Mouse (Mus musculus) left cerebral cortex, adult 9 months (tissue): ENCODE data around the gene Ly6f.
"Not testable (repeated sequence)": the region's sequence is repeated elsewhere in the genome, so short reads cannot be mapped to it uniquely, and the experiment has no call there.

Experiments used
- DNase-seq, 2 experiments: peaks; one replicate each; pipeline ENCODE4 v3.0.0; 2022; ENCODE audit warnings: low spot score in 2 of 2

Gene Ly6f

DNA sequence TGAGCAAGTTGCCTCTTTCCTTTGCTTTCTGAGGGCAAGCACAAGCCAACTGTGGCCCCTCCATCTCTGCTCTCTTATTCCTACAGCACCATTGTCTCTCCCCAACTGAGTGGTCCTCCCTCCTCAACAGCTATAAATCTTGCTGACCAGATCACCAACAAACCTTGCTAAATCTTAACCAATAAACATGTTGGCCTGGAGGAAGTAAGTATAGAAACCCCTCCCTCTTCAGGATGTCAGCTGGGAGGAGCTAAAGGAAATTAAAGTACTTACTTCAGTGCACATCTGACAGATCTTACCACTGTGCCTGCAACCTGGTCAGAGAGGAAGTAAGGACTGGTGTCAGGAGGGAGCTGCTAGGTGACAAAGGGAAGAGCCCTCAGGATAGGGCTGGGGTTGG is at the start of gene Ly6f:
TSS of gene Ly6f (plus strand) at position 301 of the 400 bp plus-strand sequence.
- DNase-seq, result no peak

- DNase-seq, result no peak
Observed at GRCm38 (mm10) chr15:75221942-75222341, 46.3 kb upstream of the Ly6f start.

GRCm38 (mm10) chr15:75237736-75238288 is 30.4 kb upstream of the Ly6f start:
- no peak for DNase-seq

- DNase-seq, result no peak
Observed at GRCm38 (mm10) chr15:75240558-75240957, 27.7 kb upstream of the Ly6f start.

DNA sequence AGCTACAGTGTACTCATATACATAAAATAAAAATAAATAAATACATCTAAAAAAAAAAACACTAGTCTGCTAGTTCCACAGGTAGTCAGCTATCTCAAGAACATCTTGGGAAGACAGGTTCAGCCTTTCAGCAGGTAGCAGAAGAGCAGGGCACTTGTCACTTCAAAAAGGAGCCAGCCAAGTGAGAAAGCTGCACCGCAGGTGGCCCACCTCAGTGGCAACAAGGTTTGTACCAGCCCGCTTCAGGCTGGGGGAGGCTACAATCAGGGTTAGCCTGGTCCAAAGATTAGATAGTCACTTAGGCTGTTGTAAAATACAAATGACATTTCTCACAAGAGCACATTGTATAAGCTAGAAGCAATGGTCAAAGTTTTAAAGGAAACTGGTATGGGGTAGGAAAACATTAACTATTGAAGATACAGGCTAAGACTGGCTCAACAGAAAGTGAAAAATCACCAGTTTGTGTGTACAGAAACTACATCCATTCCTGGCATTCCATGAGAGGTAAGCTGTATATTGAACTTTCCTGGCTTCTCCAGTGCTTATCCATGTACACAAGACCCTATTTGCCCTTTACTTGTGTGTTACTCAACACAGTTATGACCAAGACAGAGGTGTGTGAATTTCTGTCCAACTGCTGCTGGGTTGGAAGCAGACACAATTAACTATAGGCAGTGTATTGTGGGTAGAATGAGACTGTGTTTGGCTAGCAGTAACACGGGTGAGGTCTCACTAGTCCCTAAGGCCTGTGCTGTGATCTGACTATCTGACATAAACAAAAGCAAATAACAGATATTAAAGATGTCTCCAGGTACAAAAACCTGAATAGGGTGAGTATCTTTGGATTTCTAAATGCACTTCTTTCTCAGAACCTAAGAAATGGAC is 25.2 kb upstream of the Ly6f start:
- no peak for DNase-seq

DNA sequence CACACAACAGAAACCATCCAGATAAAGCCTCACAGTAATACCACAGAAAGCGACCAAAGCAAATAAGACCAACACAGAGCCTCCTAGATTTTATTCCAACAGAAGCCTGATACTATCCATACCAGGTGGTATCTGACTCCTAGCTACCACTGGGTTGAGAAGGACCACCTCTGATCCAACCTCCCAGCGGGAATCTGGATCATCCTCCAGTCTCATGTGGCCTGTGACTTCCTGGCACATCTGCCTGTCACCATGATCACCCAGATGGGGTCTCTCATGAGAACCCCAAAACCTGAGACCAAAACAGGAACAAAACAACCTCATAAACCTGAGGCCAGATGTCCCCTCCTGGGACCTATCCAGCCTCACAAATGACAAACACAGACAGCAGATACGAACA is 13.6 kb upstream of the Ly6f start:
- DNase-seq, result no peak

DNA sequence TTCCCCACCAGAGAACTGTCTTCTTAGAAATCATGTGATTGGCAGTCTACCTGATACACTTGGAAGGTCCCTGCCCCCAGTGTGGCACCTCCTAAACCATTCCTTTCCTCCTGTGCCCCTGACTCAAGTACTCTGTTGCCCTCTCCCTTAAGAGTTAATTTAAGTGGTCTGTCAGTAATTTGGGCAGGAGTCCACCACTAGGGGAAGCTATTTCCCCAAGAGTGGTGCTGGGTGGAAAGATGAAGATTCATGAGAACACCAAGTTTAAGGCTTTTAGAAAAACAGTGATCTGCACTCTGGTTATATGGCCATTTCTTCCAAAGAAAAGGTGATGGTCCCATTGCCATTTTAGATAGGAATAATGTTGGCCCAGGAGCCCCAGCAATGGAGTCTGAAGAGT is 2.4 kb upstream of the Ly6f start:
- DNase-seq, result no peak

- no peak for DNase-seq
Observed at GRCm38 (mm10) chr15:75266626-75267025, 1.6 kb upstream of the Ly6f start.

GRCm38 (mm10) chr15:75268916-75269829 is 952 bp downstream of the Ly6f start:
- DNase-seq, result no peak

- no peak for DNase-seq
Observed at GRCm38 (mm10) chr15:75270169-75270568, 1.9 kb downstream of the Ly6f start.

DNA sequence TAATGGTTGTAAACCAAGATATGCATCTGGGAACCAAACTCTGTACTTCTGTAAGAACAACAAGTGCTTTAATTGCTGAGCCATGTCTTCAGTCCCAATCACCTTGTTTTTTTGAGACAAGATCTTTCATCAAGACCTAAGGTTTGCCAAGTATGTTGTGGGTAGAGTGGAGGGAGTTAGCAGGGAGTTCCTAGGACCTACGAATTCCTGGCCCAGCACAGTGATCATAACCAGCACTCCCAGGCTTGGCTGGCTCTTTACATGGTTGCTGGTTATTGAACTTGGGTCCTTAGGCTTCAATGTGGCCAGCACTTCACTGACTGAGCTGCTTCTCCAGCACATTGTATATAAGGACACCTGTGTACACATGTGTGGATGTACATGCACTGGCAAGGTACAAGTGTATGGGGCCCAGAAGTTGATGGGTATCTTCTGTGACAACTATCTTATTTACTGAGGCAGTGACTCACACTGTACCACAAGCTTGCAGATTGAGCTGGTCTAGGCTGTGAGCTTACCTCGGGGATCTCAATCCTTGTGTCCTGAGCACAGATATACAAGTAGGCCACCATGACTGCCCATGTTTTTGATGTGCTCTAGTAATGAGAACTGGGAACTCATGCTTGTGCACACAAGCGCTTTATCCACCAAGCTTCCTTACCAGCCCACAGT is 2.6 kb downstream of the Ly6f start:
- DNase-seq, result no peak

DNA sequence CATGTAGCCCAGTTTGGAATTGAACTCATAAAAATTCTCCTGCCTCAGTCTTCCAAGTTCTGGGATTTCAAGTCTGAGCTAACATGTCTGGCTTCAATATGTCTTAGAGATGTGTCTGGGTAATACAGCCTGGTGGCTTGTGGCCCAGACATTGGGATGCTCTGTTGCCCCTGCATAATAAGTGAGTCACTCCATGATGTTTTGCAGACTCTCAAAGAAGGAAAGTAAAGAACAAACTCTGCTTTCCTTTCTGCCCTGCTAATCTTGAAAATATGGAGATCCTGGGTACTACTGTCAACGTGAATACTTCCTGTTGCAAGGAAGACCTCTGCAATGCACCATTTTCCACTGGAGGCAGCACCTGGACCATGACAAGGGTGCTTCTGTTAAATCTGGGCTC is 3.2 kb downstream of the Ly6f start:
- DNase-seq, result no peak

- DNase-seq, result no peak
Observed at GRCm38 (mm10) chr15:75271891-75272290, 3.7 kb downstream of the Ly6f start.

- not testable (repeated sequence) for DNase-seq
Observed at GRCm38 (mm10) chr15:75281991-75282390, 13.8 kb downstream of the Ly6f start.

DNA sequence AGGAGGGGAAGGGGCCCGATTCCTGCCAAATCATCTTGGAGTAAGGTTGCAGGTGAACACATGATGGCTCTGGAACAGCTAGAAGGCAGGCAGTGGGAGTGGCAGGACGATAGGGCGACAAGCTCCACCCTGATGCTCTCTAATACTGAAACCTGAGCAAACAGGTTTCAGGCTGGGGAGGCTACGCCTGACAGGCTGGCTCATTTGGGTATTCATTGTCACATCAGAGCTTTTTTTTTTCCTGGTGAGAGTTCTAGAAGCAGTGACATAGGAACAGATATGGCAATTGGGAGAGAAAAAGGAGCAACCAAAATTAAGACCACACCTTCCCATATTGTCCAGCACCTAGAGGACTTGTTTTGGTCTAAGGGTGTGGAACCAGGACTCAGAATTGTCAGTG is 18.3 kb downstream of the Ly6f start:
- not testable (repeated sequence) for DNase-seq

- no peak for DNase-seq
Observed at GRCm38 (mm10) chr15:75292377-75292776, 24.2 kb downstream of the Ly6f start.

- DNase-seq, result no peak
Observed at GRCm38 (mm10) chr15:75293873-75294385, 25.7 kb downstream of the Ly6f start.

DNA sequence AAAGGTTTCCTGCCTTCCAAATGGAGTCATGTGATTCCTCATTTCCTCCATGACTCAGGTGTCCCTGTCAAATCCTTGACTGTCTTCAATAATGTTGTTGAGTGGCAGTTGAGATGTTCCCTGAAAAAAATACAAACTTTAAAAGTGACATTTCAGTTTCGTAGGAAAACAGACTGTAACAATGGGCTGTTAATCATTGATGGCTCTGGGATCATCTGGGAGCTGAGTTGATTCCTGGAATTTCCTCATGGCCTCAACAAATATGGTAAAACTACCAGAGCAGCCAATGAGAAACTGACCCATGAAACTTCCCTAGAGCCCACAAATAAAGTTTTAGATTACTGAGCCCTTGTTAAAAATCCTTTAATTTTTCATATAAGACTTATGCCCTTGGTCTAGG is 37.9 kb downstream of the Ly6f start:
- DNase-seq, result no peak

DNA sequence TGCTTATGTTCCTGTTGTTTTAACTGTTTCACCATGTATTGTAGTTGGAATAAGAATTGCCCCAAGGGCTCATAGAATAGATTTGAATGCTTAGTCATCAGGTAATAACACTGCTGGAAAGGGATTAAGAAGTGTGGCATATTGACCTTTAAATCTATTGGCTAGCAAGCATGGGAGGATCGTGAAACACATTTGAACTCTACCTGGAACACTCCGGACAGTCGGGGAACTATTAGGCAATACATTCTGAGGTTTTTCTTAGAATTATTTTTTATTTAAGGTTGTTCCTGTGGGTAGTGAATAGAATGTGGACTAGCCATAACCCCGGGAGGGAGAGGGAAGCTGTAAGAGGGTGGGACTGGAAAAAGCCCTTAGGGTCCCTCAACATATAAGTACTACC is 41.0 kb downstream of the Ly6f start:
- no peak for DNase-seq

DNA sequence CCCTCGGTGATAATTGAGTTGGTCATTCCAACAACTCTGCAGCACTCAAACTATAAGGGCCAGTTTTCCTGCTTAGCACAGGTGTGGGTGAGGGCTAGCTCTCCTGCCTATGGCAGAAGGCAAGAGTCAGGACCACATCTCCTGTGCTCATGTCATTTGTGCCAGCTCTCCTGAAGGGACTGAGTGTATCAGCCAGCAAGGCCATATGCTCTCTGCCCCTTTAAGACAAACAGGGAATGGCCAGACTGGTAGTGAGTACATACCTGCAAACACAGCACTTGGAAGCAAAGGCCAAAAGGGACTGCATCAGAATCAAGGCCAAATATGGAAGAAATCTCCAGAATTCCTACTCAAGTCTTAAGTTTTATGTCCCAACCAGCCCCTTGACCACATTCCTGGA is 41.7 kb downstream of the Ly6f start:
- DNase-seq, result no peak

- DNase-seq, result no peak
Observed at GRCm38 (mm10) chr15:75314421-75314820, 46.2 kb downstream of the Ly6f start.

GRCm38 (mm10) chr15:75317255-75317654 is 49.0 kb downstream of the Ly6f start:
- no peak for DNase-seq
